Mouse (Mus musculus): ENCODE data around the gene Gm525. TPM values are rescaled to one million over a fixed set of nuclear protein-coding genes. Genes with fewer than 3 reads are reported as not detected.
"Not testable (repeated sequence)": the region's sequence is repeated elsewhere in the genome, so short reads cannot be mapped to it uniquely, and the experiment has no call there.

Gm525 gene
- polyA plus RNA-seq, 1 experiment from 2014 or later, result 1.1 TPM

DNA sequence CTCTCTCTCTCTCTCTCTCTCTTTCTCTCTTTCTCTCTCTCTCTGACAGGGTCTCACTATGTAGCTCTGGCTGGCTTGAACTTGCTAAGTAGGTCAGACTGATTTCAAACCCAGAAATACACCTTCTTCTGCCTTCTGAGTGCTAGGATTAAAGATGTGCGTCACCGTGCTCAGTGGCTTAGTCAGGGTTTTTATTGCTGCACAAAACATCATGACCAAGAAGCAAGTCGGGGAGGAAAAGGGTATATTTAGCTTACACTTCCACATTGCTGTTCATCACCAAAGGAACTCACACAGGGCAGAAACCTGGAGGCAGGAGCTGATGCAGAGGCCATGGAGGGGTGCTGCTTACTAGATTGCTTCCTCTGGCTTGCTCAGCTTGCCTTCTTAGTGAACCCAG lies 9.1 kb downstream of the Gm525 start:
- H3K36me3 ChIP-seq; H3K4me2 ChIP-seq (replicated peaks); H3K27me3 ChIP-seq; H3K27ac ChIP-seq; H3K4me1 ChIP-seq; ATAC-seq (ENCODE audit: low FRiP score, low read depth); H3K4me3 ChIP-seq; H3K9me3 ChIP-seq; H3K9ac ChIP-seq: not testable (repeated sequence)
- 63% methylated on average over 3 of the region's 3 CpGs for WGBS

DNA sequence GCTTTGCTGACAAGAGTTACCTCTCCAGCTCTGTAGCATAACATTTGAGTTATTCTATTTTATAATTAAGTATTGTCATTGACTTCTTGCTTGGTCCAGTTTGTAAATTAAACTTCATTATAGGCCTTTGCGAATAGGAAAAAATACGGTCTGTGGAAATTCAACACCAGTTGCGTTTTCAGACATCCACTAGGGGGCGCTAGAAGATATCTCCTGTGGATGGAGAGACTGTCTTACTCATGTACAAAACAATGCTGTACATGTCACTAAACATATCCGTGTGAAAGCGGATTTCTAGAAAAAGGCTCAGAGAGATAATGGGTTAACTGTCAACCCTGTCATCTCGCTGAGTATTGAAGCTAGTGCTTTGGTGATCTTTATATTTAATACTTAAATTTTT lies 11.0 kb downstream of the Gm525 start:
- Histone ChIP-seq H3K9me3 (no peaks in the 10 kb centered on the region), H3K27ac (no peak overlapping the region), H3K4me1 (no peaks in the 10 kb centered on the region), H3K4me2 (replicated peaks) (no peak overlapping the region), H3K9ac (no peak overlapping the region), H3K36me3 (no peaks in the 10 kb centered on the region), H3K4me3 (no peak overlapping the region), H3K27me3 (no peaks in the 10 kb centered on the region)
- WGBS, result 39% methylated on average over 7 of the region's 7 CpGs
- no peak for ATAC-seq (ENCODE audit: low FRiP score, low read depth)

GRCm38 (mm10) chr11:89086208-89086809 lies 12.7 kb downstream of the Gm525 start:
- no peaks in the 10 kb centered on the region for H3K36me3 ChIP-seq
- no peaks in the 10 kb centered on the region for H3K27me3 ChIP-seq
- ATAC-seq (ENCODE audit: low FRiP score, low read depth), result no peak
- H3K4me3 ChIP-seq, result no peak overlapping the region
- H3K27ac ChIP-seq, result no peak overlapping the region
- 79% methylated on average over 10 of the region's 10 CpGs for WGBS
- H3K9me3 ChIP-seq, result no peaks in the 10 kb centered on the region
- no peak overlapping the region for H3K4me2 ChIP-seq (replicated peaks)
- no peak overlapping the region for H3K9ac ChIP-seq
- H3K4me1 ChIP-seq, result no peaks in the 10 kb centered on the region

GRCm38 (mm10) chr11:89088754-89089153 lies 15.1 kb downstream of the Gm525 start:
- Histone ChIP-seq H3K4me2 (replicated peaks) (no peak overlapping the region), H3K27ac (no peak overlapping the region), H3K4me3 (no peak overlapping the region), H3K27me3 (no peaks in the 10 kb centered on the region), H3K36me3 (no peaks in the 10 kb centered on the region), H3K9ac (no peak overlapping the region), H3K9me3 (no peaks in the 10 kb centered on the region), H3K4me1 (no peaks in the 10 kb centered on the region)
- no peak for ATAC-seq (ENCODE audit: low FRiP score, low read depth)
- 92% methylated on average over 4 of the region's 4 CpGs for WGBS

GRCm38 (mm10) chr11:89090359-89090758 lies 16.7 kb downstream of the Gm525 start:
- WGBS, result 95% methylated on average over 6 of the region's 7 CpGs

DNA sequence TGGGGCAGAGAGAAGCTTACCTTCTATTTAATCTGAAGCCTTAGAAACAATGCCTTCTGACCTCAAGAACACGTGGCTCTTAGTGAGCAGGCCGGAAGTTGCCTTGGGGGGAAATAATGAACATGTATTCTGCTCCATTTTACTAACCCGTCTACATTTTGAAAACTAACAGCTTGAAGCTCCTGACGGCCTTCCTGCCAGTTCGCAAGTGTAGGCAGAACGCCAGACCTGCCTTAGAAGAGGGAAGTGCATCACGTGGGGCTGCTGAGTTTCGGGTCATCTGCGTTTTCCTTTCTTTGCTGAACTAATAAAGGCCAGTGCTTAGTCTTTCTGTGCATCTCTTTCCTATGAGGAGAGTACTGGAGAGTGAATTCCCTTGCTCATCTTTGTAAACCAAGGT lies 19.1 kb downstream of the Gm525 start:
- Histone ChIP-seq H3K4me1 (no peaks in the 10 kb centered on the region), H3K4me2 (replicated peaks) (no peak overlapping the region), H3K9ac (no peak overlapping the region), H3K36me3 (no peaks in the 10 kb centered on the region), H3K27ac (no peak overlapping the region), H3K4me3 (no peak overlapping the region), H3K9me3 (no peaks in the 10 kb centered on the region), H3K27me3 (no peaks in the 10 kb centered on the region)
- ATAC-seq (ENCODE audit: low FRiP score, low read depth), result no peak
- 76% methylated on average over 9 of the region's 9 CpGs for WGBS

More at GRCm38 (mm10) chr11:89090359-89090758, 16.7 kb downstream of the Gm525 start:
- H3K27ac ChIP-seq; H3K9ac ChIP-seq; H3K4me1 ChIP-seq; H3K9me3 ChIP-seq; ATAC-seq (ENCODE audit: low FRiP score, low read depth); H3K27me3 ChIP-seq; H3K4me2 ChIP-seq (replicated peaks); H3K36me3 ChIP-seq; H3K4me3 ChIP-seq: not testable (repeated sequence)

DNA sequence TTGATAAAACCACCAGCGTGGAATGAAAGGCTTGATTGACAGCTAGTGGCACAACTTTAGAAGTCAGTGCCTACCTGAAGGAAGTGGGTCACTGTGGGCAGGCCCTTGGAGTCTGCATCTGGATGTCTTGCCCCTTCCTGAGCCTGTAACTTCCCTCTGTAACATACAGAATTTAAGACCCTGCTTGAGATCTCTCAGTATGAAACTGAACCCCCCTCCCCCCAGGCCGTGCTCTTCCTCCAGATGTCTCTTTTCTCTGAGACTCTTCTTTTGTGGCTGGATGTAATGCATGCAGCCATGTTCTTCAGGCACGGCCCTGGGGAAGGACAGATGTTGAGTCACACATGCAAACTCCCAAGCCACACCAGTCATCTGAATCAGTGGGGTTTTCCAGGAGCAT lies 21.7 kb downstream of the Gm525 start:
- Histone ChIP-seq H3K4me2 (replicated peaks) (no peak overlapping the region), H3K36me3 (no peaks in the 10 kb centered on the region), H3K9ac (no peak overlapping the region), H3K4me1 (no peaks in the 10 kb centered on the region), H3K27ac (no peak overlapping the region), H3K4me3 (no peak overlapping the region), H3K9me3 (no peaks in the 10 kb centered on the region), H3K27me3 (no peaks in the 10 kb centered on the region)
- no peak for ATAC-seq (ENCODE audit: low FRiP score, low read depth)
- WGBS, result 83% methylated on average over 3 of the region's 3 CpGs

GRCm38 (mm10) chr11:89097292-89097691 lies 23.7 kb downstream of the Gm525 start:
- 75% methylated on average over 10 of the region's 10 CpGs for WGBS
- not testable (repeated sequence) for H3K4me3 ChIP-seq; H3K36me3 ChIP-seq; H3K9me3 ChIP-seq; H3K9ac ChIP-seq; H3K4me2 ChIP-seq (replicated peaks); H3K4me1 ChIP-seq; ATAC-seq (ENCODE audit: low FRiP score, low read depth); H3K27ac ChIP-seq; H3K27me3 ChIP-seq

- no peak for ATAC-seq (ENCODE audit: low FRiP score, low read depth)
- H3K9me3 ChIP-seq, result no peaks in the 10 kb centered on the region
- no peak overlapping the region for H3K4me2 ChIP-seq (replicated peaks)
- H3K36me3 ChIP-seq, result no peaks in the 10 kb centered on the region
- H3K9ac ChIP-seq, result no peak overlapping the region
- peaks cover 7% of the 10 kb centered on the region; the same call in 1 of the 2 replicates for H3K27me3 ChIP-seq
- H3K27ac ChIP-seq, result no peak overlapping the region
- no peak overlapping the region for H3K4me3 ChIP-seq
- 79% methylated on average over 17 of the region's 17 CpGs for WGBS
- 0 out of 2 replicates have a peak, but pooled peaks cover 3% of the 10 kb centered on the region for H3K4me1 ChIP-seq
Observed at GRCm38 (mm10) chr11:89098083-89098835, 24.6 kb downstream of the Gm525 start.

DNA sequence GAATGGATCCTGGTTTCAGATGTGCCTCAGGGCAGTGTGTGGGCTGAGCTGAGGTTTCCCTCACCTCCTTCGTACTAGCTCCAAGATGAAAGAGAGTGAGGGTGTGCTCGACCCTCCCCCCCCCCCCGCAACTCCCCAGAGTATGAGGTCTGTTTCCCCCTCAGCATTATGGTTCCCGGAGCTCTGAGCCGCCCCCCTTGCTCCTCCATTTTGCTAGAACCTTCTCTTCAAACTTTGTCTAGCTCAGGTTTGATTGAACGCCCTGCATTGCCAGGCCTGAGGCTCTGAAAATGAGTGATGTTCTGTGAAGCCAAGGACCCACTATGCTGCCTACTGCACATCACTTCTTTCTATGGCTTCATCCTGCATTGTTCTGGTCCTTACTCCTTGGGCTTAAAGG lies 25.3 kb downstream of the Gm525 start:
- no peak overlapping the region for H3K4me2 ChIP-seq (replicated peaks)
- WGBS, result 49% methylated on average over 6 of the region's 6 CpGs
- peaks cover 7% of the 10 kb centered on the region; the same call in 1 of the 2 replicates for H3K27me3 ChIP-seq
- H3K4me3 ChIP-seq, result no peak overlapping the region
- ATAC-seq (ENCODE audit: low FRiP score, low read depth), result no peak
- H3K4me1 ChIP-seq, result 0 out of 2 replicates have a peak, but pooled peaks cover 3% of the 10 kb centered on the region
- no peak overlapping the region for H3K27ac ChIP-seq
- H3K9me3 ChIP-seq, result no peaks in the 10 kb centered on the region
- no peak overlapping the region for H3K9ac ChIP-seq
- no peaks in the 10 kb centered on the region for H3K36me3 ChIP-seq

DNA sequence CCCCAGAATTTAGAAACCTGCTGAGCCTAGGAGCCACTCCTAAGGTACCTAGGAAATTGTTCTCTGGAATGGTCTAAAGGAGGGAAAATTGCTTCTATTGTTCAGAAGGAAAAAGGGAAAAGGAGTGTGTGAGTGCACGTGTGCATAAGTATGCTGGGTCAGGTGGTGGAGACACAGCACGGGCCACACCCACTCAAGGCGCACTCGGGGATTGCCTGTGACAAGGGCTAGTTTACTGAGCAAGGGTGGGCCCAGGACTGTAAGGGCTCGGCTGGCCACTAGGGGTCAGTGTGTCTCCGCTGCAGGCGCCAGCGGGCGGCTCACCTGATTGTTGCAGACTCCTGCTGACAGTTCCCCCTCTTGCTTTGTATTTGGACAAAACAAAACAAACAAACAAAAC lies 26.8 kb downstream of the Gm525 start:
- Histone ChIP-seq H3K4me2 (replicated peaks) (peak overlapping the region; percentile 55), H3K9ac (no peak overlapping the region), H3K27ac (no peak overlapping the region), H3K4me1 (0 out of 2 replicates have a peak, but pooled peaks cover 3% of the 10 kb centered on the region), H3K27me3 (peaks cover 7% of the 10 kb centered on the region; the same call in 1 of the 2 replicates), H3K36me3 (no peaks in the 10 kb centered on the region), H3K9me3 (no peaks in the 10 kb centered on the region), H3K4me3 (peak overlapping the region; percentile 23)
- under 1% methylated on average over 9 of the region's 9 CpGs for WGBS
- ATAC-seq (ENCODE audit: low FRiP score, low read depth), result peak; percentile 71; the same call in 1 of the 2 replicates

DNA sequence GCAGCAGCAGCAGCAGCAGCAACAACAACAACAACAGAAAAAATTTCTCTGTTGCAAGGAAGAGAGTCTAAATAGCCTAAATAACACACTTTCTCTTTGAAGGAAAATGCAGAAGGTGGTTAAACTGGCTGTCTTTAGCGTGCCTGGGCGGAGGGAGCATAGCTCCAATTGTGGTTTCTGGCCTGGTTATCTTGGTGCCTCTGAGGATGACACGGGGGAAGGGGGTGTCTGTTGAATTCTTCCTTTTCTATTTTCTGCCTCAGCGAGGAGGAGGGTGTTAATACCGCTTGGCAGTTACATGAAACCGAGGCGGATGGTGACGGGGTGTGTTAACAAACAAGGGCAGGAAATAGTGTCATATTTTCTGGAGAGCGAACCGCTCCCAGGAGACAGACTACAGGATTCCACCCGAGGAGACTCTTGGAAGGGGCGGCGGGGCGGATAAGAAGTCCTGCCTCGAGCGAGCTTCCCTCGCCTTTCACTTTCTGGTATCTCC lies 27.2 kb downstream of the Gm525 start:
- ATAC-seq (ENCODE audit: low FRiP score, low read depth), result no peak
- H3K27me3 ChIP-seq, result peaks cover 7% of the 10 kb centered on the region; the same call in 1 of the 2 replicates
- peak overlapping the region; percentile 23 for H3K4me3 ChIP-seq
- no peak overlapping the region for H3K27ac ChIP-seq
- H3K9me3 ChIP-seq, result no peaks in the 10 kb centered on the region
- 32% methylated on average over 17 of the region's 17 CpGs for WGBS
- peak overlapping the region; percentile 55 for H3K4me2 ChIP-seq (replicated peaks)
- 0 out of 2 replicates have a peak, but pooled peaks cover 3% of the 10 kb centered on the region for H3K4me1 ChIP-seq
- H3K36me3 ChIP-seq, result no peaks in the 10 kb centered on the region
- no peak overlapping the region; the same call in 1 of the 2 replicates for H3K9ac ChIP-seq
